Mouse (Mus musculus) activated CD4-positive, CD25-positive, alpha-beta regulatory T cell, adult 4 months (primary cell): ENCODE data around the gene Soat2. TPM values are rescaled to one million over a fixed set of nuclear protein-coding genes. Genes with fewer than 3 reads are reported as not detected.
"Not testable (repeated sequence)": the region's sequence is repeated elsewhere in the genome, so short reads cannot be mapped to it uniquely, and the experiment has no call there.

ENCODE experiments used
- ATAC-seq: one replicate; pipeline ENCODE4 v1.8.0; 2017
- polyA plus RNA-seq, 2 experiments: library from polyadenylated mRNA; unstranded; fragments of 100-300 nt; shearing (Covaris generic); gene quantifications; one replicate each; pipeline ENCODE4 v1.2.1; 2017

Gene Soat2
- polyA plus RNA-seq, 2 experiments from 2014 or later = 1.2 to 1.5 TPM

- ATAC-seq = peak; percentile 26
Measured at GRCm38 (mm10) chr15:102147674-102148402, 2.5 kb upstream of the Soat2 start.

GRCm38 (mm10) chr15:102149561-102149960 lies 765 bp upstream of the Soat2 start:
- ATAC-seq = no peak

DNA sequence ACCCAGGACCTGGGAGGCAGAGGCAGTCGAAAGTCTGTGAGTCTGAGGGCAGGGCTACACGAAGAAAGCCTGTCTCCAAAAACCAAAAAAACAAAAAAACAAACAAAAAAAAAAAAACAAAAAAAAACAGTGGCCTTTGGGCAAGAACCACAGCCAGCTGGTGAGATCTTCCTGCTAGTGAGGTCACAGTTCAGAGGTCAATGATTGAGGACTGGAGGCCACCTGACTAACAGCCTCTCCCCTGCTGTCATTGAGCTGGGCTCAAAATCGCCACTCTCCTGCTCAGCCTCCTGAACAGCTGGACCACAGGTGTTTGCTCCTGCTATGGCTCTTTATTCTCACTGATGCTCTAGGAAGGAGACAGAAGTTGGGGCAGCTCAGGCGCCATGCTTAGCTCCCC lies 2.3 kb downstream of the Soat2 start:
- no peak for ATAC-seq

GRCm38 (mm10) chr15:102155006-102155405 lies 4.7 kb downstream of the Soat2 start:
- not testable (repeated sequence) for ATAC-seq

DNA sequence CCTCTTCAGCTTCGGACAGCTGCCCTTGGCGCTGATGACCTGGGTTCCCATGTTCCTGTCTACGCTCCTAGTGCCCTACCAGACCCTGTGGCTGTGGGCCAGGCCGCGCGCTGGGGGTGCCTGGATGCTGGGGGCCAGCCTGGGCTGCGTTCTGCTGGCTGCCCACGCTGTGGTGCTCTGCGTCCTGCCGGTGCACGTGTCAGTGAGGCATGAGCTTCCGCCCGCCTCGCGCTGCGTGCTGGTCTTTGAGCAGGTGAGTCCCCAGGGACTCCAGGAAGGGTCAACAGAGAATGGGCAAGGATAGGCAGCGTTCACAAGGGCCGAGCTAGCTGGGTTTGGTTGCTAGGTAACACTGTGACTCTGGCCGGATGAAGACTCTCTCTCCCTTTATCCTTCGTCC lies 6.5 kb downstream of the Soat2 start:
- no peak for ATAC-seq

GRCm38 (mm10) chr15:102160415-102161060 lies 10.2 kb downstream of the Soat2 start:
- peak; percentile 43 for ATAC-seq

DNA sequence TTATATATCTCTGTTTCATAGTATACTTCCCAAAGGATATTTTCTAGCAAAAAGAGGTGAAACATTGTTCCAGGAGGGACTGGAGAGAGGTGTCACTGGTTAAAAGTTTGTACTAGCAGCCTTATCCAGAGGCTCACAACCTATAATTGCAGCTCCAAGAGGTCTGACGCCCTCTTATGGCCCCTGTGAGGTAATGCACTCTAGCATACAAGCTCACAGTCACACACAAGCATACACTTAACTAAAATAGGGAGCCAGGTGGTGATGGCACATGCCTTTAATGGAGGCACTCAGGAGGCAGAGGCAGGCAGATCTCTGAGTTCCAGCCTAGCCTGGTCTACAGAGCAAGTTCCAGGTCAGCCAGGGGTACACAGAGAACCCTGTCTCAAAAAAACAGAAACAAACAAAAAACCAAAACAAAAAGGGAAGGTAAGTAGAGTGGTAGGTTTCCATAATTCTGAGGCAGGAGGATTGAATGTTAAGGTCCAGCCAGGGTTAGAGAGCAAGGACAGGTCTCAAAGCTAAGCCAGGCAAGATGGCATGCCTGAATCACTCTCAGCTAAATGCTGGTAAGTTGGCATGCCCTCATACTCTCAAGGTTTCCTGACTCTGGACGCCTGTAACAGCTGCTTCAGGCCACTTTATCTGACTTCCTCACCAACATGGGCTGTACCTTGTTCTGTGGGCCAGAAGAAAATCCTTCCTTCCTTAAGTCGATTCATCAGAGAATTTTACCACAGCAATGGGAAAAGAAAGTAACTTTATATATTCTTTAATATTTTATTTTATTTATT lies 13.8 kb downstream of the Soat2 start:
- ATAC-seq = no peak

- no peak for ATAC-seq
Measured at GRCm38 (mm10) chr15:102165468-102166100, 15.3 kb downstream of the Soat2 start.

DNA sequence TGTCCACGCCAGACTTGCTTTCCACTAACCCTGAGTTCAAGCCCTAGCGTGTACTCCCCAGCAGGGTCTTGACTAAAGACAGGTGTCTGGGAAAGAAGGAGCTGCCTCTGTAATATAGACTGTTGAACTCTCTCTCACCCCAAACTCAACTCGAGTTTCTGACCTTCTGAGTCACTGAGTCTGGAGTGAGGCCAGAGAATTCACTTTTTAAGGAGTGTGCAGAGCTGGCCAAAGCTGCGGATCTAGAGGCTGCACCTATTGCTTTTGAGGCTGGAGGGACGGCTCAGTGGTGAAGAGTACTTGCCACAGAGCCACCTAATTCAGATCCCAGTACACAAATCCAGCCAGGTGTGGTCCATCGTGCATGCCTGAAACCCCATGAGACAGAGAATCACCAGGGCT lies 17.3 kb downstream of the Soat2 start:
- ATAC-seq = no peak

- no peak for ATAC-seq
Measured at GRCm38 (mm10) chr15:102169064-102169463, 18.7 kb downstream of the Soat2 start.

GRCm38 (mm10) chr15:102173581-102173980 lies 23.3 kb downstream of the Soat2 start:
- ATAC-seq = no peak

GRCm38 (mm10) chr15:102175736-102176319 lies 25.5 kb downstream of the Soat2 start:
- ATAC-seq = no peak

DNA sequence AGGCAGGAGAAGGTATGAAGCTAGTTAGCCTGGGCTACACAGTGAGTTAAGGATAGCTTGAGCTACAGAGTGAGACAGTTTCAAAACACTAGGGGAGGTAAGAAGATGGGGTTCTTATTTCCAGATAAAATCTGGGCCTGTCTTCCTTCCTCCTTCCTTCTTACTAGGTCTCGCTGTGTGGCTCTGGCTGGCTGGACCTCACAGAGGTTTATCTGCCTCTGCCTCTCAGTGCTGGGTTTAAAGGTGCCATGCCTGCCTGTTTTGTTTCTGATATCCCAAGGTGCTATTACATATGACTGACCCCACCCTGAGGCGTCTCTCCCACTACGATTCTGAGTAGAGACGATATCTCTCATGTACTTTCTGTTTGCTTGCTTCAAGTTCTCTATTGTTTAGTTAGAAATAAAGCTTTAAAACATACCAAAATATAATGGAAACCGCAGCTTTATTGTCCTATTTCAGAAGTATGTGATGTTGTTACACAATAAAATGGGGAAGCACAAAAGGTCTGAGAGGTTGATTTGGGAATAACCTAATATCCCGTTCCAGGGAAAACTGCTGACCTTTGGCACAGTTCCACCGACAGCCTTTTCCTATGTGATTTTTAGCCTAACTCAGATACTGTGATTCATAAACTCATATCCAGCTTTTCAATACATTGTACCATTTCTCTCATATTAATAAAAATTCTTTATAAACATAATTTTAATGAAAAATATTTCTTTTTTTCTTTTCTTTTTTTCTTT lies 26.4 kb downstream of the Soat2 start:
- ATAC-seq = no peak

DNA sequence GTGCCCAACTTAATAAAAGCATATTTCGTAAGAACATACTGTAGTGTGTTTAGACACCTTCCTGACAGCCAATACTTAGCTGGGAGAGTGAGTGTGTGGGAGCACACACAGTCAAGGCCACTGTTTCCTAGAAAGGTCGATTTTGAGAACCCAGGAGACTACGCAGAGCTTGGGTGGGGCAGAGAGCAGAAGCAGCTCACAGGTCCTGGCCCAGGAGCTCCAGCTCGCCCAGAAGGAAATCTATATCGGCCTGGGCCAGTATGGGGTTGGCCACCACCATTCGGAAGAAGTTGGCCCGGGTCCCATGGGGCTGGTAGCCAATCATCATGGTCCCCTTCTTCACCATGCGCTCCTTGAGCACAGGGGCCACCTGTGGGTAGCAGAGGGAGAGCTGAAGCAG lies 27.1 kb downstream of the Soat2 start:
- ATAC-seq = no peak

DNA sequence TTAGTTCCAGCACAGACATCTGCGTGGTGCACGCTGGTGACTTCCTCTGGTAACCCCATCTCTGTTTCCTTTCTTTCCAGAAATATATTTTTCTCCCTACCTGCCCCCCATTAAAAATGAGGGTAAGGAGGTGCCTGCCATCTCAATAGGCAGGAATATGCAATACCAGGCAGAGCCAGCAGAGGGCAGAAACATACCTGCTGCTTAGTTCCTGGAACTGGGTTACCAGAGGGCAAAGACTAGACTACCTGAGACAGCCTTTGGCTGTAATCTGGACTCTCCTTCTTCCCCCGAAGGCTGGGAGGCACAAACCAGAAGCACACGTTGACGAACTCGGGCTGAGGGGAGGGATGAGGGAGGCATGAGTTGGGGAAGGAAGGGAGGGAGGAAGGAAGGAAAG lies 28.0 kb downstream of the Soat2 start:
- ATAC-seq = peak; percentile 54

GRCm38 (mm10) chr15:102179106-102179505 lies 28.8 kb downstream of the Soat2 start:
- no peak for ATAC-seq

DNA sequence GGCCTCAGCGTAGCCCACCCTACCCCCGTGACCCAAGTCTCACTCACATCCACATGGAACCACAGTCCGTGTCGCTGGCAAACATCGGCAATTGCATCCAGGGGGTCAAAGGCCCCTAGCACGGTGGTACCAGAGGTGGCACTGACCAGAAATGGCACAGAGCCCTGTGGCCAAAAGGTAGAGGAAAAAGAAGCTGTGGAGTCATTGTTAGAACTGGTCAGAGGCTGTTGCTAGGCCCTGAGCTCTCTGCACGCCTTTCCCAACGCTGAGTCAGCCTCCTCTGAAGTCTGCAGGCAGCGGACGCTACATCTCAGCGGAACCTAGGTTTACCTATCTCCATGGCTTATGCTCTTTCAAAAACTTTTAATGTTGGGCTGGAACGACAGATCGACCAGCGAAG lies 29.6 kb downstream of the Soat2 start:
- no peak for ATAC-seq

DNA sequence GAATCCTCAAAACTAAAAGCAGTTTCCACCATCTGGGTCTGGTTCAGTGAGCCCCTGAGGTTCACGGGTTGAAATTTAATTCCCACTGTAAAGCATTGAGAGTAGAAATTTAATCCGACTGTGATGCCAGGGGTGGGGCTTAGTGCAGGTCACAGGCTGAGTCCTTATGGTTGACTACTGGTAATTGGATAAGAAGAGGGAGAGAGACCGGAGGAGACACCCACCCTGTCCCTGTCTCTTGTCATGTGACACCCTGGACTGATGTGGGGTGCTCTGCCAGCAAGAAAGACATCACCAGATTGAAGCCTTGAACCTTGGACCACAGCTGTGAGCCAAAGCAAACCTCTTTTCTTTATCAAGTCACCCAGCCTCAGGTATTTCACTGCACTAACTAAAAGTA lies 32.8 kb downstream of the Soat2 start:
- no peak for ATAC-seq

- ATAC-seq = no peak
Measured at GRCm38 (mm10) chr15:102186239-102186638, 35.9 kb downstream of the Soat2 start.

DNA sequence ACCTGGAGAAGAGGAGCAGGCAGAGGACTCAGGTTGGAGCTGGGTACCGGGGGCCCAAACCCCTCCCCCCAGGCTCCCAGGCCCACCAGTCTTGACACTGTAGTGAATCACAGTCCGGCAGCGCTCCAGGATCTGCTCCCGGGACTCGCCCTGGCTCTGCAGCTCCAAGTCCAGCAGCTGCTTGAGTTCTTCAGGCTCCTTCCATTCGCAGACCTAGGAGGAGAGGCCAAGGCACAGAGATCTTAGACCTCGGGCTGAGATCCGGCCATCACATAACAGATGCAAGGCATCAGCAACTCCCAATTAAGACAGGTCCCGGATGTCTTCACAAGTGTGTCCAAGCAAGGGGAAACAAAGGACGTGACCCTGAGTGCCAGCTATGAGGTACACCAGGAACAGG lies 37.8 kb downstream of the Soat2 start:
- ATAC-seq = no peak

GRCm38 (mm10) chr15:102188883-102189282 lies 38.6 kb downstream of the Soat2 start:
- no peak for ATAC-seq

GRCm38 (mm10) chr15:102191699-102192098 lies 41.4 kb downstream of the Soat2 start:
- no peak for ATAC-seq
